In the genomic region with DNA sequence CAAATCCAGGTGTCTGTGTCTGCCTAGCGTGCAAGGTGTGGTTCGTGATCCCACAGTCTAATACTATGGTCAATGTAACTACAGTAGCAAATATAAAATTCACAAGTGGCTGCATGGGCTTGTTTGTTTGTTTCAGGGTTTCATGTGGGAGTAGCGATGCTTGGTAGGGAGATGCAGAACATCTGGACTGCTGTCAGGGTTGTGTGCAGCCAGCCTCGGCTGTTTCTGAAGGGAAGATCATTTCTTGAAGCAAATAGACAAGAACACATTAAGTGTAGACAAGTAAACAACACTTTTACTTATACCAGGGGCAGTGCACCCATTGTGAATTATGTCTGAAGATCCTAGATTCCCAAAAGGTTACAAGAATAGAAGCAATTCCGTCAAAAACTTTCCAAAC, we compare ENCODE assay signal across 30 mouse cellular contexts. TPM values are rescaled to one million over a fixed set of nuclear protein-coding genes. Genes with fewer than 3 reads are reported as not detected.
"Had no signal": no experiment of that assay in that cellular context is flagged by ENCODE, and none has a peak within 500 bp of the region (broad histone marks: within the 10 kb centered on the region; RNA-seq: fewer than 3 reads in every experiment).

No protein-coding gene starts in this region.

- H3K9me3 ChIP-seq: heart, embryonic 10.5 days; heart, embryonic 12.5 days; hindbrain, embryonic 10.5 days; hindbrain, embryonic 12.5 days; intestine, embryonic 15.5 days; limb, embryonic 10.5 days; limb, embryonic 12.5 days had no signal

- DNase-seq: gastrocnemius, adult 2 months; gastrocnemius, postnatal 10 days; gastrocnemius, postnatal 25 days; heart, adult 18-20 months; heart, postnatal 10 days; heart, postnatal 4 days; kidney, adult 18-20 months; kidney, adult 9 months; kidney, postnatal 10 days; kidney, postnatal 25 days; kidney, postnatal 4 days; liver had no signal

- H3K4me1 ChIP-seq: heart, embryonic 10.5 days; heart, embryonic 12.5 days; hindbrain, embryonic 10.5 days; hindbrain, embryonic 12.5 days; intestine, embryonic 15.5 days; limb, embryonic 10.5 days had no signal

- H3K27ac ChIP-seq: gastrocnemius, adult 2 months; heart, embryonic 10.5 days; hindbrain, embryonic 10.5 days; hindbrain, embryonic 12.5 days; hindbrain, embryonic 14.5 days; intestine, embryonic 15.5 days; layer of hippocampus, adult 2 months; left cerebral cortex, adult 2 months; limb, embryonic 10.5 days; limb, embryonic 12.5 days had no signal

- H3K4me3 ChIP-seq: gastrocnemius, adult 2 months; heart, embryonic 10.5 days; heart, embryonic 12.5 days; hindbrain, embryonic 10.5 days; hindbrain, embryonic 12.5 days; intestine, embryonic 15.5 days; layer of hippocampus, adult 2 months; left cerebral cortex, adult 2 months; limb, embryonic 10.5 days; limb, embryonic 12.5 days had no signal

- ATAC-seq: hindbrain, embryonic 16.5 days; inflammation-experienced regulatory T-cells, adult 6 months; intestine, embryonic 15.5 days; intestine, postnatal 0 days had no signal

- H3K9ac ChIP-seq: heart, embryonic 12.5 days; hindbrain, embryonic 12.5 days; hindbrain, embryonic 14.5 days; intestine, embryonic 15.5 days; limb, embryonic 12.5 days had no signal

- H3K36me3 ChIP-seq: heart, embryonic 10.5 days; heart, embryonic 12.5 days; hindbrain, embryonic 10.5 days; hindbrain, embryonic 12.5 days; intestine, embryonic 15.5 days; limb, embryonic 10.5 days; limb, embryonic 12.5 days had no signal

- H3K27me3 ChIP-seq: heart, embryonic 12.5 days; hindbrain, embryonic 12.5 days; intestine, embryonic 15.5 days; limb, embryonic 12.5 days had no signal

- H3K4me2 ChIP-seq: heart, embryonic 12.5 days; hindbrain, embryonic 12.5 days; hindbrain, embryonic 14.5 days; intestine, embryonic 15.5 days; limb, embryonic 12.5 days had no signal

RNA-seq across cellular contexts. Expression of gene Gk2, which starts 36.6 kb away (rescaled TPM):
- polyA plus RNA-seq: frontal cortex, adult 2 months; heart, embryonic 10.5 days; heart, embryonic 12.5 days; heart, embryonic 14.5 days; heart, embryonic 16.5 days; hindbrain, embryonic 10.5 days; hindbrain, embryonic 12.5 days; hindbrain, embryonic 14.5 days; hindbrain, embryonic 16.5 days; intestine, embryonic 15.5 days; intestine, postnatal 0 days; kidney, embryonic 16.5 days; limb, embryonic 10.5 days; limb, embryonic 12.5 days; limb, embryonic 14.5 days had no signal
